Mouse (Mus musculus) myocyte (in vitro differentiated cells): Measurements from ENCODE around the gene Prkag1.

Source experiments
- CEBPB ChIP-seq: IDR thresholded peaks from 2 replicates; pipeline ENCODE4 v1.6.1; 2011; ENCODE audit warnings: mild to moderate bottlenecking, moderate library complexity; ENCODE audit not compliant: poor library complexity, insufficient read depth, severe bottlenecking
- E2F4 ChIP-seq: IDR thresholded peaks from one replicate; pipeline ENCODE4 v1.6.1; 2011; ENCODE audit warnings: mild to moderate bottlenecking, control low read depth, moderate library complexity; ENCODE audit not compliant: insufficient read depth
- MAX ChIP-seq: IDR thresholded peaks from one replicate; pipeline ENCODE4 v1.6.1; 2011; ENCODE audit warnings: low read depth, mild to moderate bottlenecking, control low read depth
- MYOG ChIP-seq, 3 experiments: IDR thresholded peaks; one replicate each; pipeline ENCODE4 v1.6.1; 2011; ENCODE audit warnings: control low read depth in 2 of 3, low read depth in 2 of 3, mild to moderate bottlenecking in 2 of 3; ENCODE audit not compliant: insufficient read length in 2 of 3, control insufficient read depth in 1 of 3, insufficient read depth in 1 of 3
- POLR2A ChIP-seq: IDR thresholded peaks from one replicate; pipeline ENCODE4 v1.6.1; 2011; ENCODE audit warnings: low read depth, mild to moderate bottlenecking, control low read depth, moderate library complexity; ENCODE audit not compliant: insufficient read length
- POLR2AphosphoS2 ChIP-seq: IDR thresholded peaks from one replicate; pipeline ENCODE4 v1.6.1; 2011; ENCODE audit warnings: low read depth, control low read depth; ENCODE audit not compliant: insufficient read length
- REST ChIP-seq: IDR thresholded peaks from one replicate; pipeline ENCODE4 v1.6.1; 2011; ENCODE audit warnings: mild to moderate bottlenecking, control low read depth, moderate library complexity; ENCODE audit not compliant: insufficient read depth, insufficient read length
- TCF12 ChIP-seq: IDR thresholded peaks from one replicate; pipeline ENCODE4 v1.6.1; 2011; ENCODE audit warnings: mild to moderate bottlenecking, control low read depth; ENCODE audit not compliant: poor library complexity, insufficient read depth, severe bottlenecking
- TCF3 ChIP-seq: IDR thresholded peaks from one replicate; pipeline ENCODE4 v1.6.1; 2011; ENCODE audit warnings: low read depth, control low read depth; ENCODE audit not compliant: insufficient read length

GRCm38 (mm10) chr15:98821403-98821802 is 9.9 kb downstream of the Prkag1 start:
- TF ChIP-seq TCF12 (no peak), REST (no peak), MAX (no peak), POLR2A (no peak), MYOG (IDR thresholded peaks at IDR 0.05; ENCODE audit: control insufficient read depth in 1 of 3, insufficient read depth in 1 of 3, insufficient read length in 2 of 3, low read depth in 2 of 3) (no peak), POLR2AphosphoS2 (no peak), E2F4 (no peak), CEBPB (no peak), TCF3 (no peak)
